Mouse (Mus musculus) pancreas, adult 10 weeks (tissue): ENCODE data around the gene Acap1. TPM values are rescaled to one million over a fixed set of nuclear protein-coding genes. Genes with fewer than 3 reads are reported as not detected.

Experiments used
- polyA plus RNA-seq: library from polyadenylated mRNA; stranded (reverse); fragments of 350-450 nt; fragmentation: Illumina TruSeq; extraction: RNeasy Lipid Tissue Mini Kit (QIAGEN cat#74804); gene quantifications from one replicate; pipeline ENCODE4 v1.2.3, GENCODE M21; 2015; ENCODE audit warnings: low read depth, low replicate concordance; ENCODE audit not compliant: insufficient read depth

Gene Acap1
- polyA plus RNA-seq: 0.87 TPM

GRCm38 (mm10) chr11:69895291-69895690 is at the start of gene Acap1:
TSS of gene Acap1 (minus strand) at chr11:69895539.

GRCm38 (mm10) chr11:69935137-69935879 is 40.0 kb upstream of the Acap1 start, which contains the start of gene Ybx2:
TSS of gene Ybx2 (plus strand) at chr11:69935796.

GRCm38 (mm10) chr11:69921114-69922011 is 26.0 kb upstream of the Acap1 start, which contains the start of gene Eif5a:
TSS of gene Eif5a (minus strand) at chr11:69921958.

GRCm38 (mm10) chr11:69913554-69914371 is 18.4 kb upstream of the Acap1 start, which contains the start of gene Gps2:
TSS of gene Gps2 (plus strand) at chr11:69913888.

GRCm38 (mm10) chr11:69900471-69901405 is 5.4 kb upstream of the Acap1 start, which contains the start of the genes 2810408A11Rik and Neurl4:
TSS of gene 2810408A11Rik (minus strand) at chr11:69900987.
TSS of gene Neurl4 (plus strand) at chr11:69901072.

GRCm38 (mm10) chr11:69880853-69881603 is 14.3 kb downstream of the Acap1 start, which contains the start of gene Kctd11:
TSS of gene Kctd11 (minus strand) at chr11:69881406.

GRCm38 (mm10) chr11:69877878-69878277 is 17.5 kb downstream of the Acap1 start, which contains the start of gene Tmem95:
TSS of gene Tmem95 (minus strand) at chr11:69878018.

GRCm38 (mm10) chr11:69858113-69858998 is 37.0 kb downstream of the Acap1 start, which contains the start of gene Tnk1:
TSS of gene Tnk1 (minus strand) at chr11:69858730.

GRCm38 (mm10) chr11:69846198-69846680 is 49.1 kb downstream of the Acap1 start, which contains the start of gene Plscr3:
TSS of gene Plscr3 (plus strand) at chr11:69846376.

GRCm38 (mm10) chr11:69837952-69838713 is 57.2 kb downstream of the Acap1 start, which contains the start of gene Tmem256:
TSS of gene Tmem256 (plus strand) at chr11:69838514.

GRCm38 (mm10) chr11:69837604-69837951 is 57.8 kb downstream of the Acap1 start, which contains the start of gene Nlgn2:
TSS of gene Nlgn2 (minus strand) at chr11:69837784.

Other genes with a start within 250 kb of the Acap1 start
- not detected for gene Sox15, start 240.2 kb downstream of the Acap1 start, polyA plus RNA-seq
- gene Mpdu1, start 232.9 kb downstream of the Acap1 start, polyA plus RNA-seq: 20.9 TPM
- gene Cd68, start 229.4 kb downstream of the Acap1 start, polyA plus RNA-seq: 11.4 TPM
- gene Eif4a1, start 223.1 kb downstream of the Acap1 start, polyA plus RNA-seq: 118 TPM
- 20.9 TPM for gene Senp3, start 213.5 kb downstream of the Acap1 start, polyA plus RNA-seq
- 1.0 TPM for gene Tnfsf13, start 209.8 kb downstream of the Acap1 start, polyA plus RNA-seq
- 12.1 TPM for gene Tnfsf12, start 199.7 kb downstream of the Acap1 start, polyA plus RNA-seq
- gene Tnfsfm13, start 199.4 kb downstream of the Acap1 start, polyA plus RNA-seq: 4.4 TPM
- 11.2 TPM for gene Polr2a, start 136.9 kb downstream of the Acap1 start, polyA plus RNA-seq
- gene Slc35g3, start 133.6 kb downstream of the Acap1 start, polyA plus RNA-seq: not detected
- gene Zbtb4, start 129.6 kb downstream of the Acap1 start, polyA plus RNA-seq: 7.3 TPM
- 3.0 TPM for gene Chrnb1, start 99.6 kb downstream of the Acap1 start, polyA plus RNA-seq
- 1.2 TPM for gene Fgf11, start 93.7 kb downstream of the Acap1 start, polyA plus RNA-seq
- 1.6 TPM for gene Tmem102, start 89.9 kb downstream of the Acap1 start, polyA plus RNA-seq
- not detected for gene Gm39566, start 80.2 kb downstream of the Acap1 start, polyA plus RNA-seq
- not detected for gene Spem2, start 77.1 kb downstream of the Acap1 start, polyA plus RNA-seq
- not detected for gene Spem1, start 73.4 kb downstream of the Acap1 start, polyA plus RNA-seq
- 6.3 TPM for gene Nlgn2, start 57.8 kb downstream of the Acap1 start, polyA plus RNA-seq
- 73.9 TPM for gene Tmem256, start 57.0 kb downstream of the Acap1 start, polyA plus RNA-seq
- 8.3 TPM for gene Plscr3, start 49.2 kb downstream of the Acap1 start, polyA plus RNA-seq
- gene Tnk1, start 36.8 kb downstream of the Acap1 start, polyA plus RNA-seq: 6.0 TPM
- not detected for gene Tmem95, start 17.5 kb downstream of the Acap1 start, polyA plus RNA-seq
- gene Kctd11, start 14.1 kb downstream of the Acap1 start, polyA plus RNA-seq: 1.4 TPM
- gene 2810408A11Rik, start 5.4 kb upstream of the Acap1 start, polyA plus RNA-seq: not detected
- gene Neurl4, start 5.5 kb upstream of the Acap1 start, polyA plus RNA-seq: 12.3 TPM
- gene Gps2, start 18.3 kb upstream of the Acap1 start, polyA plus RNA-seq: 25.1 TPM
- 133 TPM for gene Eif5a, start 26.4 kb upstream of the Acap1 start, polyA plus RNA-seq
- gene Ybx2, start 40.3 kb upstream of the Acap1 start, polyA plus RNA-seq: 1.6 TPM
- gene Slc2a4, start 52.6 kb upstream of the Acap1 start, polyA plus RNA-seq: 3.1 TPM
- gene Cldn7, start 69.2 kb upstream of the Acap1 start, polyA plus RNA-seq: 21.0 TPM
- gene Ctdnep1, start 85.6 kb upstream of the Acap1 start, polyA plus RNA-seq: 42.3 TPM
- gene Elp5, start 87.0 kb upstream of the Acap1 start, polyA plus RNA-seq: 22.5 TPM
- gene Gabarap, start 95.6 kb upstream of the Acap1 start, polyA plus RNA-seq: 186 TPM
- gene Phf23, start 100.2 kb upstream of the Acap1 start, polyA plus RNA-seq: 15.8 TPM
- 6.6 TPM for gene Dvl2, start 105.1 kb upstream of the Acap1 start, polyA plus RNA-seq
- 25.2 TPM for gene Acadvl, start 119.9 kb upstream of the Acap1 start, polyA plus RNA-seq
- gene Dlg4, start 121.4 kb upstream of the Acap1 start, polyA plus RNA-seq: 8.8 TPM
- gene Asgr1, start 158.5 kb upstream of the Acap1 start, polyA plus RNA-seq: not detected
- not detected for gene Asgr2, start 197.1 kb upstream of the Acap1 start, polyA plus RNA-seq
- 8.1 TPM for gene Mgl2, start 234.8 kb upstream of the Acap1 start, polyA plus RNA-seq